Mouse (Mus musculus): ENCODE results near the gene Flnb.

Gene Flnb

GRCm38 (mm10) chr14:7952610-7953254, 135.0 kb downstream of the Flnb start:
- DNase-seq: no peak

- no peak for DNase-seq
These were observed 136.3 kb downstream of the Flnb start for GRCm38 (mm10) chr14:7954071-7954471.

GRCm38 (mm10) chr14:7956427-7956826, 138.7 kb downstream of the Flnb start:
- no peak for DNase-seq

- DNase-seq: no peak
These were observed 139.3 kb downstream of the Flnb start, which contains the start of gene Gm45521 for GRCm38 (mm10) chr14:7957049-7957448. Gm45521 (plus strand) TSS chr14:7957288.

GRCm38 (mm10) chr14:7960616-7961015, 142.9 kb downstream of the Flnb start:
- peak; percentile 57 for DNase-seq

GRCm38 (mm10) chr14:7961714-7962113, 144.0 kb downstream of the Flnb start:
- no peak for DNase-seq

- DNase-seq: no peak
These were observed 144.9 kb downstream of the Flnb start for GRCm38 (mm10) chr14:7962626-7963025.

- no peak for DNase-seq
These were observed 145.4 kb downstream of the Flnb start for GRCm38 (mm10) chr14:7963160-7963559.

GRCm38 (mm10) chr14:7964219-7964889, 146.6 kb downstream of the Flnb start:
- peak; percentile 86 for DNase-seq

- DNase-seq: no peak
These were observed 154.2 kb downstream of the Flnb start for GRCm38 (mm10) chr14:7971889-7972493.

GRCm38 (mm10) chr14:7974643-7975042, 156.9 kb downstream of the Flnb start:
- no peak for DNase-seq

GRCm38 (mm10) chr14:7975177-7975576, 157.4 kb downstream of the Flnb start:
- DNase-seq: no peak

GRCm38 (mm10) chr14:7977471-7977870, 159.7 kb downstream of the Flnb start:
- no peak for DNase-seq

GRCm38 (mm10) chr14:7978183-7978582, 160.4 kb downstream of the Flnb start:
- DNase-seq: no peak

GRCm38 (mm10) chr14:7981226-7981625, 163.5 kb downstream of the Flnb start:
- no peak for DNase-seq

GRCm38 (mm10) chr14:7986913-7987312, 169.2 kb downstream of the Flnb start:
- DNase-seq: no peak

GRCm38 (mm10) chr14:7989371-7989770, 171.6 kb downstream of the Flnb start:
- DNase-seq: no peak

- no peak for DNase-seq
These were observed 172.2 kb downstream of the Flnb start for GRCm38 (mm10) chr14:7989961-7990360.

- DNase-seq: no peak
These were observed 173.5 kb downstream of the Flnb start for GRCm38 (mm10) chr14:7991108-7991776.

GRCm38 (mm10) chr14:7992158-7992557, 174.4 kb downstream of the Flnb start:
- no peak for DNase-seq

- DNase-seq: no peak
These were observed 176.6 kb downstream of the Flnb start, which contains the start of gene Dnase1l3 for GRCm38 (mm10) chr14:7994271-7994767. Dnase1l3 (minus strand) TSS chr14:7994573.

GRCm38 (mm10) chr14:7997255-7997696, 179.5 kb downstream of the Flnb start:
- DNase-seq: peak; percentile 93

GRCm38 (mm10) chr14:7999030-7999429, 181.3 kb downstream of the Flnb start:
- no peak for DNase-seq

Measured in cerebellum, adult 9-10 months (tissue).